Mouse (Mus musculus): ENCODE results near the gene Gm42372.

Gene Gm42372

DNA sequence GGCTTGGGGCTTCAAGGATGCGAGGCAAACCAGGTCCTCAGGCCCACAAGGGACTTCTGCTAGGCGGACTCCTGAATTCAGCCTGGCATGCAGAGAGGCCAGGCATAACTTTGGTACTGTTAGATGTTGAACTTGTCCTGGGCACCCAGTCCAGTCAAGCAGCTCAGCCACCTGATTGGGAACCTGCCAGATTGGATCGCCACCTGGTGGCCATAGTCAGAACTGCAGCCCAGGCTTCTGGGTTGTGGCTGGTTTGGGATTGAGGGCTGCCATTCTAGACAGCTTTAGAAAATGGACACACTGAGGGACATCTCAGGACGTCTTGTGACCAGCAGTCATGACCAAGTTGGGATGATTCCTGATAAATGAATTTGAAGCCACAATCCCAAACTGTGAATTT is 16.8 kb downstream of the Gm42372 start:
- in situ Hi-C loops (cut with MboI; ENCODE audit: low sequenced_read_pairs), result loop anchor here (5.0 kb wide), 1 partner anchor 47 kb away; no protein-coding TSS in a partner anchor

- in situ Hi-C loops (cut with MboI; ENCODE audit: low sequenced_read_pairs), result no loop called here
Observed at GRCm38 (mm10) chr7:17002375-17003195, 19.7 kb downstream of the Gm42372 start.

DNA sequence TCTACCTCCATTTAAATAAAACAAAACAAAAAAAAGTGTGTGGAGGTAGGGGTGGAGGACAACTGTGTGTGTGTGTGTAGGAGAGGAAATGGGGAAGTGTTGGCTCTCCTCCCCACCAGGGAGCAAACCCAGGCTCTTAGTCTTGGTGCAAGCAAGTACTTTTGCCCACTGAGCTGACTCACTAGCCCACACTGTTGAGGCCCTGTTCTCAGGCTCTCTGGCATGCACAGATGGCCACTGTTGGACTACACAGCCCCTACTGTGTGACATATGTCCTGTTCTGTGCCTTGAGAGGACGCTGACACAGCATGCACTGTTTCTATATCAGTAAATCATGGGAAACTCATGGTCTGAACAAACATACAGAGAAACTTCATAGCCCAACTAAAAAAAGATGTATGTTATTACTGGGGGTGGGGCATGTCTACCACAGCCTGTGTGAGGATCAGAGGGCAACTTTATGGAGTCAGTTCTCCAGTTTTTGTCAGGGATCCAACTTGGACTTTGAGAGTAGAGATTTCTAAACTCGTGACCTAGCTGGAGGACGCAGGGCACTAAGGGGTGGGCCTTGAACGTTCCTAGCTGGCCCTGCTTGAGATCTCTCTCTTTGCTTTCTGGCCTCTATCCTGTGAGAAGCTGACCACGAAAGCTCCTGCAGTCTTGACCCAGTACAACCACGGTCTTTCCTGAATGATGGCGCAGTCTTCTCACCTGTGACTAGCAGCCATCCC is 20.5 kb downstream of the Gm42372 start:
- in situ Hi-C loops (cut with MboI; ENCODE audit: low sequenced_read_pairs), result no loop called here

GRCm38 (mm10) chr7:17004716-17005115 is 21.8 kb downstream of the Gm42372 start:
- in situ Hi-C loops (cut with MboI; ENCODE audit: low sequenced_read_pairs), result no loop called here

DNA sequence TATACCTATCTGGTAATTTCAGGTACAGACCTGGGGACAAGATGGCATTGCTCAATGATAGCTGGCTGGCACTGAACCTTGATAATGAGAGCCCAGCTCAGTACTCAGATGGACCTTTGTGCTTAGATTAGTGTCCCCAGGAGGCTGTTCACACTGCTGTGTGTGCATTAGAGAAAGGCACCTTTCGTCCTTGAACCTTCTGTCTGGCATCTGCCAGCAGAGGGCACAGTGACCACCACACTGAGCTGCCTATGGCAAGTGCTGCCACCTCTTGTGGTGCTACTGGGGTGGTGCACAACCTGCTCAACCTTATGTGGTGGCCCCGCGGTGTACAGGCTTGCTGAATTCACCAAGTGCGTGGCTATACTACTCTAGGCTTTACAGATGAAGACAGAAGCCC is 24.4 kb downstream of the Gm42372 start:
- in situ Hi-C loops (cut with MboI; ENCODE audit: low sequenced_read_pairs), result no loop called here

DNA sequence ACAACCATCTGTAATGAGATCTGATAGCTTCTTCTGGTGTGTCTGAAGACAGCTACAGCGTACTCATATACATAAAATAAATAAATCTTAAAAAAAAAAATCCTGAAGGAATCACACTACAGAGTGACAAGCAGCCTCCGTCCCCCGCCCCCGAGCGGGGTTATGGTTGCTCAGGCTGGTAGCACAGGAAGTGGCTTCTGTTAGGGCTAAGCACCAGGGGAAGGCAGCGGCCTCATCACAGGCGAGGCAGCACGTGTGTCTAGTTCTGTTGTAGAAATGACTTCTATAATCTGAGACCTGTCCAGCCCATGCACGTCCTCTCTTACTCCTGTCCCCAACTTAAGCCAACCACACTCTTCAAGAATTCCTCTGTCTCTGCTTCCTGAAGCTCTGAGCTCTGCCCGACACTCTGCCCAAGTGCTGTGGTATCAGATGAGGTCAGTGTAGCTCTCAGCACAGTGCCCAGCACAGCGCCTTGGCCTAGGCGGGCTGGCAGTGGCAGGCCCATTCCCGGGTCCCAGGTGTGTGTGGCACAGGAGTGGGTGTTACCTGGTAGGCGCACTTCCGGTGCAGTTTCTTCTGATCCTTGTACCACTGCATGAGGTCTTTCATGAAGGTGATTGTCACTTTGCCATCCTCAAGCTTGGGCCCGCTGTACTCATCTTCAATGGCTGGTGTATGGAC is 26.6 kb downstream of the Gm42372 start:
- in situ Hi-C loops (cut with MboI; ENCODE audit: low sequenced_read_pairs), result loop anchor here (5.0 kb wide), 1 partner anchor 58 kb away; no protein-coding TSS in a partner anchor

GRCm38 (mm10) chr7:17010010-17010347 is 27.1 kb downstream of the Gm42372 start:
- in situ Hi-C loops (cut with MboI; ENCODE audit: low sequenced_read_pairs), result loop anchor here (5.0 kb wide), 1 partner anchor 57 kb away; no protein-coding TSS in a partner anchor

GRCm38 (mm10) chr7:17011909-17012590 is 29.2 kb downstream of the Gm42372 start:
- in situ Hi-C loops (cut with MboI; ENCODE audit: low sequenced_read_pairs), result loop anchor here (5.0 kb wide), 1 partner anchor 55 kb away; no protein-coding TSS in a partner anchor

DNA sequence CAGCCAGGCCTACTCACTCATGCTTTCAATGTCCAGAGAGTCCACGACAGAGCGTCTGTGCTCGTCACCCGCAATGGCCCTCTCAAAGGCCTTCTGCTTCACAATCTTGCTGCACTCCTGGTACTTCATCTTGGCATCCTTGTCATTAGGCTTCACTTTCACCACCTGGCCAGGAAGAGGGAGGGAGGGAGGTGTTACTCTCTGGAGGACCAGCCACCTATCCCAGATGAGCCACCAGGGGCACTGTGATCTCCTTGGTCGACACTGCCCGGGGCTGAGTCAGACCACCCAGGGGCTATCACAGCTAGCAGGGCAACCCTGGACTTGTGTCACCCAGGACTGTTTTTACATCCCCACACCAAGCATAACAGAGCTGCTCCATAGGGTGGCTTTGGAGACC is 32.5 kb downstream of the Gm42372 start:
- in situ Hi-C loops (cut with MboI; ENCODE audit: low sequenced_read_pairs), result no loop called here

GRCm38 (mm10) chr7:17017036-17017435 is 34.1 kb downstream of the Gm42372 start:
- in situ Hi-C loops (cut with MboI; ENCODE audit: low sequenced_read_pairs), result no loop called here

DNA sequence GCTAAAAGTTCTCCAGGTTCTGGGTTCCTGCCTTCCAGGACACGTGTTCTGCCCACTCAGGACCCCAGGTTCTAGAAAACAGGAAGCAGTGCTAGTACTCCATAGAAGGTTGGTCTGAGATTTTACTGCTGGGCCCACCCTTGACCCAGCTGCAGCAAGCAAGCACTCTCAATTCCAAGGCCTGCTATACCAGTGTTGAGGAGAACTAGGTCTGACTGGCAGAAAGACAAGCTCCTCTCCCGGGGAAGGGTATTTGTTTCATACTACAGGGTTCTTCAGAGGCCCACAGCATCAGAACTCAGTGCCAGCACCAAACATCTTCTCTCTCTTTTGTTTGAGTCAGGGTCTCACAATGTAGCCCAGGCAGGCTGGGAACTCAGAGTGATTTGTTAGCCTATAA is 35.0 kb downstream of the Gm42372 start:
- in situ Hi-C loops (cut with MboI; ENCODE audit: low sequenced_read_pairs), result no loop called here

GRCm38 (mm10) chr7:17019426-17020166 is 36.7 kb downstream of the Gm42372 start:
- in situ Hi-C loops (cut with MboI; ENCODE audit: low sequenced_read_pairs), result no loop called here

- in situ Hi-C loops (cut with MboI; ENCODE audit: low sequenced_read_pairs), result no loop called here
Observed at GRCm38 (mm10) chr7:17022176-17022575, 39.3 kb downstream of the Gm42372 start.

- in situ Hi-C loops (cut with MboI; ENCODE audit: low sequenced_read_pairs), result no loop called here
Observed at GRCm38 (mm10) chr7:17023701-17024100, 40.8 kb downstream of the Gm42372 start.

- in situ Hi-C loops (cut with MboI; ENCODE audit: low sequenced_read_pairs), result no loop called here
Observed at GRCm38 (mm10) chr7:17024141-17024540, 41.3 kb downstream of the Gm42372 start.

- in situ Hi-C loops (cut with MboI; ENCODE audit: low sequenced_read_pairs), result no loop called here
Observed at GRCm38 (mm10) chr7:17024814-17025504, 42.1 kb downstream of the Gm42372 start.

DNA sequence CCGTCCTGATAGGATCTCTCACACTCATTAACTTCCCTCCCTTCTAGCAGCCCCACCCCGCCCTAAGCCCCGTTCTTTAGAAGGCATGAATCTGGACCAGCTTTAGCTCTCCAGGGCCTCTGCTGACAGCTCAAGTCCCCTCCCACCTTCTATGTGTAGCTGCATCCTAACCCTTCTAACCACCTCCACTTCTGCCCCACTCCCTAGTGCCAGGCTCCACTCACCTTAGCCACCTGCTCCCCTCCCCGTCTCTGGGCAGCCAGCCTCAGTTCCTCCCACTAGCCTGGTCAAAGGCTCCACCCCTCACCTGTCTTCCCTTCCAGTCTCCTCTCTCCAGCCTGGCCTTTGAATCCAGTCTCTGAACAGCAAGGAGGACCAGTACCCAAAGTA is 42.6 kb downstream of the Gm42372 start:
- in situ Hi-C loops (cut with MboI; ENCODE audit: low sequenced_read_pairs), result no loop called here

- in situ Hi-C loops (cut with MboI; ENCODE audit: low sequenced_read_pairs), result no loop called here
Observed at GRCm38 (mm10) chr7:17025896-17026622, 43.2 kb downstream of the Gm42372 start.

All from CH12F3 (cell line).